Mouse (Mus musculus) right cerebral cortex, postnatal 36 days (tissue): Measurements from ENCODE around the gene Osbpl6.

ENCODE experiments used
- DNase-seq, 2 experiments: peaks; one replicate each; pipeline ENCODE4 v3.0.0; 2022; ENCODE audit warnings: low spot score in 2 of 2, mixed read lengths in 1 of 2

The Osbpl6 gene

DNA sequence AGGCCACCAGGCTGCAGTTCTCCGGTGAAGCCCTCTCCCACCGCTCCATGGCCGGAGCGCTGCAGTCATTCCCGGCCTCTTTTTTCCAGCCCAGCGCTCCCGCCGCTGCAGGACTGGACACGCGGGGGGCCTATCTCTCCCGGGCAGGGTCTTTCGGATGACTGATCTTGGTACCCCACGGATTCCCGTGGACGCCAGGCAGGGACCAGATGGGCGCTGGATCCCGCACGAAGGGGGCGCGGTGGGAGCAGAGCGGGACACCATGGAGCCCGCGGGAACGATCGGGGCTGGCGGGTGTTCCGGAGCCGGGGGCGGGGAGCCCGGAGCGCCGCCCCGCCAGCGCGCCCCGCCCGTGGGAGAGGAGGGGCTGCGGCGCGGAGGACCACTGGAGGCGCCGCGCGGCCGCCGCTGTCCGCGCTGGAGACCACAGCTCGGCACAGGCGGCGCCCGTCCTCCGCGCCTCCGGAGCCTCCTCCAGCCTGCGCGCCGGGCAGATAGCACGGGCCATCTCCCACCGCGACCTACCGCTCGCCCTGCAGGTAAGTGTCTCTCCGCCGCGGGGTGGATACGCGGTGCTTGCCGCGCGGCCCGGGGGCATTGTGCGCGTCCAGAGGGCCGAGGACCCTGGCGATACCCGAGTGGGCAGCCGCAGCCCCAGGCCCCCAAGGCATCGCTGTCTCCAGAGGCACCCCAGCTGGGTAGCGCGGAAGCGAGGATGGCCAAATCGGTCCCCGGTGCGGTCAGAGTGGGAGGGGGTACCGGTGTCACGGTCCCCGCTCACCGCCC lies at the start of gene Osbpl6:
Gene Osbpl6, plus strand, starts transcription at position 358 of the 786 bp plus-strand sequence.
- DNase-seq = peak; percentile 49 to 53

DNA sequence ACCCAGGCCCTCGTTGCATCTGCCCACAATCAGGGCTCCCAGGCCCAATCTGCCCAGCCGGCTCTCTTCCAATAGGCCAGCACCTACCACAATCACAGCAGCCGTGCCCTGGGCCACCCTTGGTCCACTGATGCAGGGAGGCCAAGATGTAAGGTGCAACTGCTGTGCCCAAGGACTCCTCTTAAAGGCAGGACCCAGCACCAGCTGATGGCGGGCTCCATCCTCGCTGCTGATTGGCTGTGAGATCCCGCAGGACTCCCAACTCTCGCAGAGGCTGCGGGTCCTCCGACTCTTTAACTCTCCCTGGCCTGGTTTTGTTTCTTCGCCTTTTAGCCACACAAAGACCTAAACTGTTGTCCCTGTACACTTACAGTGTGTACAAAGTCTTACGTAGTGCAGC lies 46.1 kb upstream of the Osbpl6 start, which contains the start of gene Cyct:
Gene Cyct, minus strand, starts transcription at position 225 of the 400 bp plus-strand sequence.
- DNase-seq = no peak

DNA sequence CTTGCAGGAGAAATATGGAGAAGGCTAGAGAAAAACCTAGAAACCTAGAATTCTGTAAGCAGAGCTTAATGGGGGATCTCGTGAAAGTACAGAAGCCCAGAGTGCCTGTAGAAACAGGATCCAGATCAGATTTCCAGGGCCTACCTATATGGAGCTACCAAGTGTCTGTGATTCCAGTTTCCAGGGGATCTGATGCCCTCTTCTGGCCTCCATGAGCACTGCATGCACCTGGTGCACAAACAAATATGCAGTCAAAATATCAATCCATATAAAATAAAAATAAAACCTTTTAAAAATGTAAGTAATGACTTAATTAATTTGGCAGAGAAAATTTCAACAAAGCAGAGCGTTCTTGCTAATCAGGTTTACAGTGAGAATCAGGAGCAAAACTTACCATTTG lies 44.2 kb upstream of the Osbpl6 start:
- DNase-seq = no peak

DNA sequence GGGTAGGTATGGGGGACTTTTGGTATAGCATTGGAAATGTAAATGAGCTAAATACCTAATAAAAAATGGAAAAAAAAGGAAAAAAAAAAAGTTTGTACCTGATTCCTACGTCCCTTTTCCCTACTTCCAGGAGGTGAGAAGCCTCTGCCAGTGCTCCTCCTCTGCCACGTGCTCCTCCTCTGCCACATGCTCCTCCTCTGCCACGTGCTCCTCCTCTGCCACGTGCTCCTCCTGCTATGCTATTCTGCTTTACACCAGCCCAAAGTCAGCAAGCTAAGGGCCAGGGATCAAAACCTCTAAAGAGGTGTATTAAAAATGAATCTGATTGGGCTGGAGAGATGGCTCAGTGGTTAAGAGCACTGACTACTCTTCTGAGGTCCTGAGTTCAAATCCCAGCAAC lies 40.5 kb upstream of the Osbpl6 start:
- no peak for DNase-seq

GRCm38 (mm10) chr2:76367188-76367922 lies 39.0 kb upstream of the Osbpl6 start:
- peak; percentile 29 to 54 for DNase-seq

DNA sequence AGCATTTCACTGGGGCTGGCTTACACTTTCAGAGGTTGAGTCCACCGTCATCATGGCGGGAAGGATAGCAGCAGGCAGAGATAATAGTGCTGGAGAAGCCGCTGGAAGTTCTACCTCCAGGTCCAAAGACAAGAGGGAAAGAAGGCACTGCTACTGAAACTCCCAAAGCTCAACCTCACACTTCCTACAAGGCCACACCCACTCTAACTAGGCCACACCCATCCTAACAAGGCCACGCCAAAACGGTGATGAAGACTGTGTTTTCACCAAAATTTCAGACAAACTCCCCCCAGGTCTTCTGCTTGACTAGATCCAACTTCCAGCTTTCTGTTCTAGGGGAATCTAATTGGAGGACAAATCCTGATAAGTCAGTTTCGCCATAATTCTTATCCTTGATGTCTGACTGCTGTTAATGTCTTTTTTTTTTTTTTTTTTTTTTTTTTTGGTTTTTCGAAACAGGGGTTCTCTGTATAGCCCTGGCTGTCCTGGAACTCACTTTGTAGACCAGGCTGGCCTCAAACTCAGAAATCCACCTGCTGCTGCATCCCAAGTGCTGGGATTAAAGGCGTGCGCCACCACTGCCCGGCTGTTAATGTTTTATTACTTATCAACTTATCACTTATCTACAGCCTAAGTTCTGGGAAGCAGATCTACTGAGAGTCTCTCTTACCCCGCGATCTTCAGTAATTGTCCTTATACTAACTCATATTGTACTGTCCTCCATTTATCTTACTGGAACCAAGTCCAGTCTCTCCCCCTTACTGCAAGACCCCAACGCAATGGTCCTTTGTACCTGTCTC lies 37.2 kb upstream of the Osbpl6 start:
- no peak for DNase-seq

- DNase-seq = peak; percentile 70 to 75
These were observed 36.3 kb upstream of the Osbpl6 start, which contains the start of gene Rbm45 for GRCm38 (mm10) chr2:76369821-76370655. Gene Rbm45 (plus strand): TSS chr2:76369984.

DNA sequence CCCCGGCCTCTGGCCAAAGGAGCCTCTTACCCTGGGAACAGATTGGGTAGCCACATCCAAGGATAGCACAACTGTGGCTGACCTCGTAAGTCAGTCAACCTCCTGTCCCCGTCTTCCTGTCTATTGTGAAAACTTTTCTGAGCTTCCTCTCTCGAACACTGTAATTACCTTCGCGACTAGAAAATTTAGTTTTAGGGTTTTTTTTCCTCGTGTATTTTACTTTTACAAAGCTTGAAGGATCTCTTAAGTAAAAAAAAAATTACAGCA lies 35.7 kb upstream of the Osbpl6 start:
- no peak for DNase-seq

DNA sequence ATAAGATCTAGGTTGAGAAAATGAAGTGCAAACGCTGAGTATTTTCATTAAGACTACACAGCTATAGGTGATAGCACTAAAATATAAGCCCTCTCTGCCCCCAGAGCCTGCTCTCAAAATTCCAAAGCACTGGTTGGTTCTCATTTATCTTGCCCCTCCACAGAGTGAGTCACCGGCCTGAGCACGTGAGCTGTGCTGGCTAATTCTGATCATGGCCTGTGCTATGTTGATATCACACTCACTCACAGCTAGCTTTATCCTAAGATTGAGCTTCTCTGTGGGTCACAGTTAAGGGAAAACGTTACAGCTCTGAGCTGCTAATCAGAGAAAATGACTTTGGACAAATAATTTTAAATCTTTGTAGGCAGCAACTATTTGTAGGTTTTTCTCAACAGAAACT lies 34.1 kb upstream of the Osbpl6 start:
- DNase-seq = no peak

- DNase-seq = no peak
These were observed 31.6 kb upstream of the Osbpl6 start for GRCm38 (mm10) chr2:76374544-76375206.

GRCm38 (mm10) chr2:76378646-76379045 lies 27.7 kb upstream of the Osbpl6 start:
- DNase-seq = no peak

- DNase-seq = no peak
These were observed 19.8 kb upstream of the Osbpl6 start for GRCm38 (mm10) chr2:76386531-76386930.

DNA sequence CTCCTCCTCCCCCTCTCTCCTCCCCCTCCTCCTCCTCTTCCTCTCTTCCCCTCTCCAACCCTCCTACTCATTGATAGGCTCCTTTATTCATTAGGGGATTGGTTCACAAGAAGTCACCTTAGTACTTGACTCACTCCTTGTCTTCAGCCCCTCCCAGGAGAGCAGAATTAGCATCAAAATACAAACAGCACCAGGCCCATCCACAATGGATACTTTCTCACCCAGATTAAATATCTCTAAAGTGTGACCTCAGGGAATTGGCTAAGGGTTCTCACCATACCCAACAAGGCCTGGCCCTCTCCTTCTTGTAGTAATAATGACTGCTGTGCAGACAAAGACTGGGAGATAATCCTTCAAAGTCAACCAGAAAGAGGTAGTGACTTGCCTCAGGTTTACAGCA lies 6.1 kb upstream of the Osbpl6 start:
- no peak for DNase-seq

GRCm38 (mm10) chr2:76405596-76406150 lies 635 bp upstream of the Osbpl6 start:
- no peak for DNase-seq

GRCm38 (mm10) chr2:76406937-76407441 lies 681 bp downstream of the Osbpl6 start:
- DNase-seq = peak; percentile 56 to 64

DNA sequence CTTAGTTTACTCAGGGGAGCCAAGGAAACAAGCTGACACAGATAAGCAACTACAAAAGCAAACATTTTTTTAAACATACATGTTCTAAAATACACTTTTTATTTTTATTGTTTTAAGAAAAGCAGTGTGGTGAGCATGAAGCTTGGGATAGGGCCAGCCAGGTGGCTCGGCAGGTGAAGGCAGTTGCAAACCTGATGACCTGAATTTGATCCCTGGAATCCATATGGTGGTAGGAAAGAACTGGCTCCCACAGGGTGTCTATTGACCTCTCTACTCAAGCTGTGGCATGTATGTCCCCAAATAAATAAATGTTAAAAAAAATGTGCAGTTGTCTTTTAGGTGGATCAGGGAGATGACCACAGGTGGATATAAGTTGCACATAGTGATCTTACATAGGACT lies 3.2 kb downstream of the Osbpl6 start:
- DNase-seq = no peak

DNA sequence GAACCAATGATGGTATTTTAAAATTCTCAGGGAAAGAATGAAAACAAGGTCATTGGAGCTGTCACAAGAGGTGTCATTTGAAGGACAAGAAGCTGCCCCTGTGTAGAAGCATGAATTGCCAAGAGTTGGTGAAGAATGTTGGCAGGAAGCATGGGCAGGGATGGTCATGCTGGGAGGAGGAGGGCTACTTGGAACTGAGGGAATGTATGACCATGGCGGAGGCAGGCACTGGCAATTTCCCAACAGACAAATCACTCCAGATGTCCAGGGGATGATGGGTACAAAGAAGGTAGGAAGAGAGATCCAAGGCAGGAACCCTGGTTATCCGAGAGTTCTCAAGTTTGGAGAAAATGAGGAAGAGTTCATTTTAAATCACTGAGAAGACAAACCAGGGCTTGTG lies 3.7 kb downstream of the Osbpl6 start:
- DNase-seq = no peak

DNA sequence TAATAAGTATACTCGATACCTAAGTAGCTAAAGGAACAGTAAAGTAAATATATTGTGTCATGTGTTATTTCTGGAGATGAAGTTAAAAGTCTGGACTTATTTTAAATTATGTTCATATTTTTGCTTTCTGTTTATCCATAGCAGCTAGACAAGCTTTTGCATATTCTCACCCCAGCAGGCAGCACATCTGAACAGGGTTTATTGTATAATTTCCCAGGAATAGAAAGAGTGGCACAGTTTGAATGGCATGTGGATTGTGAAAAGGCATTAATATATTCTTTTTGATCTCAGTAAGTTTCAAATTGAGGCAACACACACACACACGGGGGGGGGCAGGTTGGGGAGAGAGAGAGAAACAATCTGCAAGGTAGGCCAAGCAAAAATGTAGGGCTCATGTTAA lies 6.6 kb downstream of the Osbpl6 start:
- DNase-seq = no peak

- DNase-seq = no peak
These were observed 11.3 kb downstream of the Osbpl6 start for GRCm38 (mm10) chr2:76417446-76418141.

DNA sequence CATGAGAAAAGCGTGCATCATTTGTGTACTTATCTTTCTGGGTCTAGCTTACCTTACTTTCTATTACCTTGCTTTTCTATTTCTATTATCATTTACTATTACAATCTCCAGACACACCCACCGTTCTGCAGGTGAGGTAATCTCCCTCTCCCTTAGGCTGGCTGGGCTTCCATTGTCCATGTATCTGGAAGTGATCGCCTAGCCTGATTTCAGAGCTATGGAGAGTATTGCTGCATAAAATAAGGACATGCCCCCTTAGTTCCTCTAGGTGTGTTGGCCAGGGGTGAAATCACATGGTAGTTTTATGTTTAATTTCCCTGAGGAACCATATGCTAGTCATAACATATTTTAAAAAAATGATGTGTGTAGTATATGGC lies 11.8 kb downstream of the Osbpl6 start:
- no peak for DNase-seq
